Mouse (Mus musculus): Measurements from ENCODE around the gene Rnaset2b.
"Not testable (repeated sequence)": the region's sequence is repeated elsewhere in the genome, so short reads cannot be mapped to it uniquely, and the experiment has no call there.

The Rnaset2b gene

DNA sequence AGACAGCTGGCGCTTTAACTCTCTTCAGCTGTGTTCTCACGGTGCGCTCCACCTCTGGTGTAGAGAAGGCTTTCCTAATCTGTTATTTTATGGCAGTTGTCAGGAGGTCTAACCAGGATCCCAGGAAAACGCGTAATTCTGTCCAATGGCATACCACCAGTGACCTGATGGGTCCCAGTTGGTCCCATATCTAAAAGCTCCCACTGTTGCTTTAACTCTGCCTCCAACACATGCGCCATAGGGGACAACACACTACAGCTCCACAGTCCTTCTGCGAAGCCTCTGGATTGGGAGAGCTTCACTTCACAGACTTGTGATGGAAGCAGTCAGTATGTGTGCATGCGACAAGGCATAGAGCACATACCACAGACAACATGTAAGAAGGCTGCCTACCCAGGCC is 9.7 kb downstream of the Rnaset2b start:
- DNase-seq (ENCODE audit: low read depth, low spot score) = not testable (repeated sequence)

GRCm38 (mm10) chr17:6986118-6986517 is 15.7 kb downstream of the Rnaset2b start:
- DNase-seq (ENCODE audit: low read depth, low spot score) = not testable (repeated sequence)

GRCm38 (mm10) chr17:6995504-6995903 is 25.1 kb downstream of the Rnaset2b start:
- not testable (repeated sequence) for DNase-seq (ENCODE audit: low read depth, low spot score)

GRCm38 (mm10) chr17:6996826-6997225 is 26.4 kb downstream of the Rnaset2b start:
- DNase-seq (ENCODE audit: low read depth, low spot score) = not testable (repeated sequence)

GRCm38 (mm10) chr17:6997778-6998490 is 27.5 kb downstream of the Rnaset2b start:
- DNase-seq (ENCODE audit: low read depth, low spot score) = not testable (repeated sequence)

DNA sequence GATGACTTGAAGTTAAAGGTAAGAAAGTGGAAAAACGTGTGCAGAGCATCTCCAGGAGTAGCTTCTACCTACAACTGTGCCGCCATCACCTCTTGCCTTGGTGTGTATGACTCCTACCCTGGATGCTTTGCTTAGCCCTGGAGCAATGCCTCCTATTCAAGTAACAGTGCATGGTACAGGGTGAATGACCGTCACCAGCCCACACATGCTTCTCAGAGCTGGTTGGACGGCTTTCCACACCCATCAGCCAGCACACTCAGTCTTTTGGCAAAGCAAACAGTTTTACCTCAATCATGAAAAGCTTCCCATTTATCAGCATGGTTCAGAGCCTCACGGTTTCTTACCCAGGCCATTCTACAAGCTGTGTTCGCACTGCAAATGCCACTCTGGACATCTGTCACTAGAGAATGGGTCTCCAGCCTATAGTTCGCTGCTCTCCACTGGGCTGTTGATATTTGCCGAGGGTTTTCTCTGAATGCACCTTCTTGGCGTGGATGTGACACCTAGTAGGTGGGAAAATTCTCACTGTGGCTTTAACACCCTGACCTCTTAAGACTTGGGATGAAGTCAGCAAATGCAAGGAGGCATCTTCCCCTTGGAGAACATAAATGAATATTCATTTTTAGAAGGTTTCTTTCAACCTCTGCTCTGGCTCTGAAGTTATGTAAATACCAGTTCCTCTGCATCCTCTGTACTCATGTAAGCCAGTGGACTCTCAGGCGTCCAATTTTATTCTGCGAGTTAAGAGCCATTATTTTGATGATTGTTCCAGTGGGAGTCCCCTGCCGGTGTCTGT is 31.6 kb downstream of the Rnaset2b start:
- not testable (repeated sequence) for DNase-seq (ENCODE audit: low read depth, low spot score)

GRCm38 (mm10) chr17:7003392-7003791 is 33.0 kb downstream of the Rnaset2b start:
- not testable (repeated sequence) for DNase-seq (ENCODE audit: low read depth, low spot score)

GRCm38 (mm10) chr17:7005646-7006045 is 35.2 kb downstream of the Rnaset2b start:
- DNase-seq (ENCODE audit: low read depth, low spot score) = not testable (repeated sequence)

DNA sequence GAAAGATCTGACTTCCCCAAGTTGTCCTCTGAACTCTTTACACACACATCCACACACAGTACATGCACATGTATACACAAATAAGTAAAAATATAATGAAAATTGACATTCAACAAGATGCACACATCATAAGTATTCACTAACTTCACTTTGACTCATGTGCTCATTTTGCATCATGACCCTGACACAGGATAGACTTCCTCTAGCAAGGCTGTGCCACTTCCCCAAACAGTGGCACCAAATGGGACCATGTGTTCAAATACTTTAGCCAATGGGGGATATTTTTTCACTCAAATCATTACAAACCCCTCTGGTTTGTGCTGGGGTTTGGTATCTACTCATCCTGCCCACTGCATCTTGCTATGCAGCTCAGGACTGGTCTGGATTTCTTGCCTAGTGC is 38.5 kb downstream of the Rnaset2b start:
- not testable (repeated sequence) for DNase-seq (ENCODE audit: low read depth, low spot score)

GRCm38 (mm10) chr17:7009440-7009839 is 39.0 kb downstream of the Rnaset2b start:
- DNase-seq (ENCODE audit: low read depth, low spot score) = not testable (repeated sequence)

- DNase-seq (ENCODE audit: low read depth, low spot score) = not testable (repeated sequence)
Measured at GRCm38 (mm10) chr17:7009901-7010300, 39.5 kb downstream of the Rnaset2b start.

DNA sequence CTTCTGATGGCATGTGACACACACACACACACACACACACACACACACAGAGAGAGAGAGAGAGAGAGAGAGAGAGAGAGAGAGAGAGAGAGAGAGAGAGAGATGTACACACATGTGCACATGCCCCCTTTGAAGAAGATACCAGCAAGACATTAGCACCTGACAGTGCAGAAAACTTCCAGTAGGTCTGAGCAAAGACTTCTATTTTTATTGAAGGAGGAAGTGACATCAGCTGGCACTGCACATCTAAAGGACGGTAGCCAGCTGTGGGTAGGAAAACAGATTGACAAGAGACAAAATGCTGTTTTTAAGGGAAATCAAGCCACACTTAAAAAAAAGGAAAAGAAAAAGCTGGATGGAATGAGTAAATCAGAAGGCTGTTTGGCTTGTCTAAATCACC is 43.8 kb downstream of the Rnaset2b start:
- not testable (repeated sequence) for DNase-seq (ENCODE audit: low read depth, low spot score)

GRCm38 (mm10) chr17:7025257-7025656 is 54.8 kb downstream of the Rnaset2b start, which contains the start of gene Gm1604a:
TSS of gene Gm1604a (plus strand) at chr17:7025568.
- DNase-seq (ENCODE audit: low read depth, low spot score) = not testable (repeated sequence)

DNA sequence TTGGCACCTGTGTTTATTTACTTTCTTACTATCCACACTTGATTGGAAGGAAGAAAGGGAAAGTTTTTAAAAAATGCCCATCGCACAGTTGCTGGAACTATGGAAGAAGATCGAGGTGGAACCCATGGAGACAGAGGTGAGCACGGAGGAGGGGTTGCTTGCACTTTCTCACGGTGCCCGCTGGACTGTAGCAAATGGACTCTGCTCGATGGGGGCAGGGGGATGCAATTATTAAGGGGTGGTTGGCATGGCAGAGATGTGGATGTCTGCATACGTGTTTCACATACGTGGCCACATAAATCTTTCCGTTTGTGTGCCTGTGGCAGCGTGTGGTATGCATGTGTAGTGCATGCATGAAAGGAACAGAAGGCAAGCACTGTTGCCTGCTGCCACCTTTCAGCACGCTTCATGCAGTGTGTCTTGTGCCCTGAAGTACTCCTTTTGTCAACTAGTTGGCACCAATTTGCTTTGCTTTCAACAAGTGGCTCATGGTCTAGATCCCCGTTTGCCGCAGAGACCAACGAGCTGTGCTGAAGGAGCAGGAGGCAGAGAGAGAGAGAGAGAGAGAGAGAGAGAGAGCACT is 55.4 kb downstream of the Rnaset2b start:
- DNase-seq (ENCODE audit: low read depth, low spot score) = not testable (repeated sequence)

- DNase-seq (ENCODE audit: low read depth, low spot score) = not testable (repeated sequence)
Measured at GRCm38 (mm10) chr17:7030204-7030603, 59.8 kb downstream of the Rnaset2b start.

GRCm38 (mm10) chr17:7030622-7031174 is 60.3 kb downstream of the Rnaset2b start:
- not testable (repeated sequence) for DNase-seq (ENCODE audit: low read depth, low spot score)

DNA sequence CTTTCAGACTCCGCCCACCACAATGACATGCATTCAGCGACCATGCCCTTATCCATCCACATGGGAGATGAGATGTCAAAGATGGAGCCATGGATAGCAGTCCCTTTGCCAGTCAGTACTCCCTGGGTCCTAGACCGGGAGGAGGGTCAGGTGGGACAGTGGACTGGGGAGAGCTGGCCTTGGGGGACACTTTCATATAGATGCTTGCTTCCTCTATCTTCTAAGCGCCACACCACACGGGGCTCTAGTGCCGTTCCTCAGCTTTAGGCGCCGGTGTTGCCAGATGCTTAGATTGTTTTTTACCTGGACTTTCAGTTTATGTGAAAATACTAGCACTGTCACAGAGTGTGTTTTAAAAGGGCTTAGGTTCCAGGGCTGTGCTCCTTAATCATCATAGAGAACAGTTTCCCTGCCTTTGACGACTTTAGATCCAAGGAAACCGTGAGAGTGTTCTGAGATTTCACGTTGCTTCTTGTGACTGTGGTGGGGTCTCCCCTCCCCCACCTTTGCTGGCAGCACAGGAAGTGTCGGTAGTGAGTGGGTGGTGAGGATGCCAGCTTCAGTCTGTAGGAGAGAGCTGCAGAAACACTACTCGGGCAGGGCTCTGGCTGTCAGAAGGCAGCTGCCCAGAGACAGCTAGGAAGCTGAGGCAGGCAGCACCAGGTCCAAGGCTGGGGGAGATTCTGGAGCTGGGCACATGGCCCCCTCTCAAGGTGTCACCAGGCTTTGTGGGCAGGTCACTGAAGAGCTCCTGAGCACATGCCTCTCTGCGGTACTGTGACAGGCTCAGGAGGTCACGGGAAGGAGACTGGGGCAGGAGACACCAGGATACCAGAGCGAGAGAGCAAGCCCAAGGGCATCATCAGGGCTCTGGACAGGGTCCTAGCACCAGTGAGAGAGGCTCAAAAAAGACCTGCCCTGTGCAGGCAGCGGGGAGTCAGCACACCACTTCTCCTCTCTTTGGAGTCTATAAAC is 63.0 kb downstream of the Rnaset2b start:
- DNase-seq (ENCODE audit: low read depth, low spot score) = not testable (repeated sequence)
